Mouse (Mus musculus) ES-Bruce4 (cell line): ENCODE results near the gene Elfn1. TPM values are rescaled to one million over a fixed set of nuclear protein-coding genes. Genes with fewer than 3 reads are reported as not detected.

Experiments used
- H3K27ac ChIP-seq: 2 replicates; pipeline ENCODE4 v1.5.1; 2012; ENCODE audit warnings: low read length, inconsistent platforms; ENCODE audit not compliant: insufficient read depth
- H3K27me3 ChIP-seq: 2 replicates; pipeline ENCODE4 v1.6.1; 2012; ENCODE audit warnings: mild to moderate bottlenecking, low read length, inconsistent platforms; ENCODE audit not compliant: control insufficient read depth, poor library complexity, insufficient read depth, severe bottlenecking
- H3K36me3 ChIP-seq: 2 replicates; pipeline ENCODE4 v1.6.1; 2012; ENCODE audit warnings: inconsistent platforms, mild to moderate bottlenecking, low read length, moderate library complexity; ENCODE audit not compliant: control insufficient read depth, poor library complexity, insufficient read depth, severe bottlenecking
- H3K4me1 ChIP-seq: one replicate; pipeline ENCODE4 v1.8.1; 2011; ENCODE audit warnings: low read length; ENCODE audit not compliant: control insufficient read depth, insufficient read depth
- H3K4me3 ChIP-seq: 2 replicates; pipeline ENCODE4 v1.5.1; 2011; ENCODE audit warnings: low read depth, mild to moderate bottlenecking, low read length
- H3K9ac ChIP-seq: 2 replicates; pipeline ENCODE4 v1.6.1; 2012; ENCODE audit warnings: low read depth, mild to moderate bottlenecking, inconsistent platforms; ENCODE audit not compliant: poor library complexity, severe bottlenecking
- H3K9me3 ChIP-seq: replicated peaks from 2 replicates; pipeline ENCODE4 v1.6.1; 2012; ENCODE audit warnings: mild to moderate bottlenecking, low read length, inconsistent platforms; ENCODE audit not compliant: control insufficient read depth, poor library complexity, insufficient read depth, severe bottlenecking
- CTCF ChIP-seq: IDR thresholded peaks from one replicate; pipeline ENCODE4 v1.8.1; 2011; ENCODE audit warnings: low read depth, low read length
- EP300 ChIP-seq: IDR thresholded peaks from 2 replicates; pipeline ENCODE4 v1.6.1; 2011; ENCODE audit warnings: low read depth, low read length; ENCODE audit not compliant: insufficient read depth
- POLR2A ChIP-seq: IDR thresholded peaks from one replicate; pipeline ENCODE4 v1.8.1; 2011; ENCODE audit warnings: low read length; ENCODE audit not compliant: insufficient read depth
- polyA plus RNA-seq: library from polyadenylated mRNA; stranded (reverse); fragments of >200 nt; gene quantifications from 2 replicates; pipeline ENCODE4 v1.2.4, GENCODE M21; 2011; ENCODE audit warnings: low read depth; ENCODE audit not compliant: missing spikeins, insufficient read depth, insufficient read length

The Elfn1 gene
- polyA plus RNA-seq, 1 experiment: 0.15 TPM

GRCm38 (mm10) chr5:139921666-139922065 lies 13.9 kb downstream of the Elfn1 start:
- H3K4me1 ChIP-seq: no peaks in the 10 kb centered on the region
- no peaks in the 10 kb centered on the region for H3K27me3 ChIP-seq
- H3K9me3 ChIP-seq: peaks cover 4% of the 10 kb centered on the region; the same call in 1 of the 2 replicates
- H3K27ac ChIP-seq: no peak overlapping the region
- no peak overlapping the region for H3K9ac ChIP-seq
- no peak overlapping the region for H3K4me3 ChIP-seq
- H3K36me3 ChIP-seq: no peaks in the 10 kb centered on the region
- TF ChIP-seq EP300 (no peak), CTCF (no peak), POLR2A (no peak)

- no peak overlapping the region for H3K4me3 ChIP-seq
- TF ChIP-seq CTCF (no peak), POLR2A (no peak), EP300 (no peak)
- no peak overlapping the region for H3K9ac ChIP-seq
- H3K27me3 ChIP-seq: no peaks in the 10 kb centered on the region
- no peak overlapping the region for H3K27ac ChIP-seq
- no peaks in the 10 kb centered on the region for H3K4me1 ChIP-seq
- no peaks in the 10 kb centered on the region for H3K36me3 ChIP-seq
- H3K9me3 ChIP-seq: peaks cover 4% of the 10 kb centered on the region; the same call in 1 of the 2 replicates
These were observed 16.1 kb downstream of the Elfn1 start for GRCm38 (mm10) chr5:139923867-139924266.

GRCm38 (mm10) chr5:139930102-139930501 lies 22.4 kb downstream of the Elfn1 start:
- H3K9me3 ChIP-seq: no peaks in the 10 kb centered on the region
- H3K4me3 ChIP-seq: no peak overlapping the region
- H3K4me1 ChIP-seq: peaks cover 3% of the 10 kb centered on the region
- no peaks in the 10 kb centered on the region for H3K27me3 ChIP-seq
- H3K27ac ChIP-seq: no peak overlapping the region
- H3K9ac ChIP-seq: no peak overlapping the region
- H3K36me3 ChIP-seq: no peaks in the 10 kb centered on the region
- TF ChIP-seq POLR2A: no peak
- TF ChIP-seq EP300: no peak
- no peak for TF ChIP-seq CTCF

GRCm38 (mm10) chr5:139930927-139931351 lies 23.2 kb downstream of the Elfn1 start:
- Histone ChIP-seq H3K36me3 (no peaks in the 10 kb centered on the region), H3K27ac (peak overlapping the region; percentile 46; the same call in 1 of the 2 replicates), H3K9me3 (no peaks in the 10 kb centered on the region), H3K9ac (no peak overlapping the region), H3K4me3 (no peak overlapping the region), H3K27me3 (no peaks in the 10 kb centered on the region), H3K4me1 (peaks cover 3% of the 10 kb centered on the region)
- TF ChIP-seq EP300: no peak
- no peak for TF ChIP-seq POLR2A
- TF ChIP-seq CTCF: no peak

GRCm38 (mm10) chr5:139931947-139932540 lies 24.3 kb downstream of the Elfn1 start:
- Histone ChIP-seq H3K36me3 (no peaks in the 10 kb centered on the region), H3K27me3 (no peaks in the 10 kb centered on the region), H3K9ac (no peak overlapping the region), H3K4me3 (no peak overlapping the region), H3K9me3 (no peaks in the 10 kb centered on the region), H3K4me1 (peaks cover 3% of the 10 kb centered on the region), H3K27ac (no peak overlapping the region)
- TF ChIP-seq POLR2A: no peak
- TF ChIP-seq CTCF: no peak
- TF ChIP-seq EP300: no peak

- H3K4me3 ChIP-seq: no peak overlapping the region
- no peaks in the 10 kb centered on the region for H3K27me3 ChIP-seq
- TF ChIP-seq EP300: 0 out of 2 replicates have a peak, but pooled peaks have one; percentile 41
- no peak for TF ChIP-seq POLR2A
- H3K27ac ChIP-seq: no peak overlapping the region
- H3K36me3 ChIP-seq: no peaks in the 10 kb centered on the region
- no peak overlapping the region for H3K9ac ChIP-seq
- no peaks in the 10 kb centered on the region for H3K9me3 ChIP-seq
- peaks cover 3% of the 10 kb centered on the region for H3K4me1 ChIP-seq
These were observed 25.0 kb downstream of the Elfn1 start for GRCm38 (mm10) chr5:139932595-139933271.
